Mouse (Mus musculus): ENCODE measurements at regions not wholly inside any gene's neighbourhood (a gene's known extent, or its start where the extent isn't known, plus 50 kb on each side); places are given as distances from the start of the nearest gene placed in this dataset.
A peak's percentile ranks its signal among the peaks of the same experiment; 100 is the strongest.

GRCm38 (mm10) chr13:28811667-28812575 lies 141.6 kb downstream of the Sox4 start:
- WGBS: 26% methylated on average over 12 of the region's 12 CpGs
- Histone ChIP-seq H3K36me3 (ENCODE audit: control insufficient read depth, insufficient read depth, low read length) (no peaks in the 10 kb centered on the region), H3K4me2 (replicated peaks; ENCODE audit: low read depth, low read length) (no peak overlapping the region), H3K9me3 (ENCODE audit: control insufficient read depth, low read length) (no peaks in the 10 kb centered on the region), H3K27me3 (ENCODE audit: control insufficient read depth, insufficient read depth, low read length) (no peaks in the 10 kb centered on the region), H3K4me3 (ENCODE audit: low read length) (no peak overlapping the region), H3K4me1 (ENCODE audit: control insufficient read depth, insufficient read depth, low read length) (peaks cover 18% of the 10 kb centered on the region; the same call in 1 of the 2 replicates), H3K27ac (ENCODE audit: low read depth, low read length) (peak overlapping the region; percentile 31), H3K9ac (ENCODE audit: low read depth, low read length) (no peak overlapping the region)
- no peak for ATAC-seq (ENCODE audit: low FRiP score, low TSS enrichment)

DNA sequence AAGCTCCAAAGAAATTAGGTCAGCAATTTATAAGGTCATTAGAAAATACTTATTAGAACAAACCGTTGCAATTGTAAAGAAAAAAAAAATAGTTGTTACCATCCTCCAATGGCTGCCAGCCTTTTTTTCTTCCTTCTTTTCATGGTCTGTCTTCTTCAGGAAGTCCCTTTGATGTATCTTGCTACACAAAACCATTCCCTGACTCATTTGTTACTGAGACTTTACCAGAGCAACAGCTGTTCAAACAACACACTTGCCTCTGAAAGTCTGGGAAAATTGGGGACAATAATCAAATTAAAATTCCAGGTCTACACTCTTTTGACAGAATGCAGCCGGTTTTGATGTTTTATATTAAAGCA lies 142.5 kb downstream of the Sox4 start:
- Histone ChIP-seq H3K36me3 (ENCODE audit: control insufficient read depth, insufficient read depth, low read length) (no peaks in the 10 kb centered on the region), H3K4me3 (ENCODE audit: low read length) (no peak overlapping the region), H3K4me1 (ENCODE audit: control insufficient read depth, insufficient read depth, low read length) (peaks cover 22% of the 10 kb centered on the region; the same call in 1 of the 2 replicates), H3K27ac (ENCODE audit: low read depth, low read length) (no peak overlapping the region), H3K9ac (ENCODE audit: low read depth, low read length) (no peak overlapping the region), H3K27me3 (ENCODE audit: control insufficient read depth, insufficient read depth, low read length) (no peaks in the 10 kb centered on the region), H3K4me2 (replicated peaks; ENCODE audit: low read depth, low read length) (no peak overlapping the region; the same call in 1 of the 2 replicates), H3K9me3 (ENCODE audit: control insufficient read depth, low read length) (no peaks in the 10 kb centered on the region)
- WGBS: 3% methylated on average over 2 of the region's 2 CpGs
- ATAC-seq (ENCODE audit: low FRiP score, low TSS enrichment): 0 out of 2 replicates have a peak, but pooled peaks have one; percentile 36

DNA sequence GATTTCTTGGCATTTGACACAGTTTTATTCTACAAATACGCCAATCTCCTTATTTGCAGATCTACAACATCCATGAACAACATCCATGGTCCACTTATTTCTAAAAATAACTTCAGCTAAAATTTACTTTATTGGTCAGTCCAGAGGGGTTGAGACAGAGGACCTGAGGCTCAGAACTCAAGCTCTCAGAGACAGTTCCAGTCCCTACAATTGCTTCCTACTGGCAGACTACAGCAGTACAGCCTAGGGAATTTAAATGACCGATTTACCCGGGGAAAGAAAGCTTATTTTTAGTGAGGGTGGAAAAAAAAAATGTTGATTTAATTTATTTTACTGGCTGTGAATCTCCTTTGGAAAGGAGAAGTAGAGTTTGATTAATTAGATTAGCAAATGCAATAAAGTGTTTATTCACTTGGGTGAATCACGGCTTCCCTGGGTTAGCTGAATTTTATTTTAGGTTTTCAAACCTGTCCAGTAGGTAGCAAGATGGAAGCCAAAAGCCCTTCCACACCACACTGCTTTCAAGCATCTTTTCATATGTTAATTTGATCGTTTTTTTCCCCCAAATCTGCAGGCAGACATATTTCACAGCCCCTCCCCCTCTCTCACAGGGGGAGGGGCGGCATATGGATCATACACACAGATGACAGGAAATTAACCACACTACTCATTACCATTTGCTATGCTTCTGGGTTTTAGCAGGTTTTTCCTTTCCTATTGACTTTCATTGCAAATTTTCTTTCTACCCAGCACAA lies 143.0 kb downstream of the Sox4 start:
- H3K27ac ChIP-seq (ENCODE audit: low read depth, low read length): no peak overlapping the region
- H3K9ac ChIP-seq (ENCODE audit: low read depth, low read length): no peak overlapping the region
- WGBS: 40% methylated on average over 6 of the region's 6 CpGs
- no peak for ATAC-seq (ENCODE audit: low FRiP score, low TSS enrichment)
- peak overlapping the region; percentile 2; the same call in 1 of the 2 replicates for H3K4me2 ChIP-seq (replicated peaks; ENCODE audit: low read depth, low read length)
- H3K9me3 ChIP-seq (ENCODE audit: control insufficient read depth, low read length): no peaks in the 10 kb centered on the region
- H3K4me1 ChIP-seq (ENCODE audit: control insufficient read depth, insufficient read depth, low read length): peaks cover 23% of the 10 kb centered on the region; the same call in 1 of the 2 replicates
- H3K27me3 ChIP-seq (ENCODE audit: control insufficient read depth, insufficient read depth, low read length): no peaks in the 10 kb centered on the region
- H3K36me3 ChIP-seq (ENCODE audit: control insufficient read depth, insufficient read depth, low read length): no peaks in the 10 kb centered on the region
- H3K4me3 ChIP-seq (ENCODE audit: low read length): no peak overlapping the region

- Histone ChIP-seq H3K36me3 (ENCODE audit: control insufficient read depth, insufficient read depth, low read length) (no peaks in the 10 kb centered on the region), H3K9ac (ENCODE audit: low read depth, low read length) (no peak overlapping the region), H3K27ac (ENCODE audit: low read depth, low read length) (no peak overlapping the region), H3K4me3 (ENCODE audit: low read length) (no peak overlapping the region), H3K4me1 (ENCODE audit: control insufficient read depth, insufficient read depth, low read length) (peaks cover 20% of the 10 kb centered on the region; the same call in 1 of the 2 replicates), H3K27me3 (ENCODE audit: control insufficient read depth, insufficient read depth, low read length) (no peaks in the 10 kb centered on the region), H3K4me2 (replicated peaks; ENCODE audit: low read depth, low read length) (no peak overlapping the region), H3K9me3 (ENCODE audit: control insufficient read depth, low read length) (no peaks in the 10 kb centered on the region)
- ATAC-seq (ENCODE audit: low FRiP score, low TSS enrichment): no peak
- 86% methylated on average over 4 of the region's 4 CpGs for WGBS
These were observed 148.2 kb downstream of the Sox4 start for GRCm38 (mm10) chr13:28805302-28805701.

GRCm38 (mm10) chr13:28801210-28801954 lies 152.1 kb downstream of the Sox4 start:
- Histone ChIP-seq H3K4me2 (replicated peaks; ENCODE audit: low read depth, low read length) (no peak overlapping the region), H3K4me1 (ENCODE audit: control insufficient read depth, insufficient read depth, low read length) (peaks cover 15% of the 10 kb centered on the region; the same call in 1 of the 2 replicates), H3K9me3 (ENCODE audit: control insufficient read depth, low read length) (no peaks in the 10 kb centered on the region), H3K36me3 (ENCODE audit: control insufficient read depth, insufficient read depth, low read length) (no peaks in the 10 kb centered on the region), H3K27me3 (ENCODE audit: control insufficient read depth, insufficient read depth, low read length) (no peaks in the 10 kb centered on the region), H3K9ac (ENCODE audit: low read depth, low read length) (no peak overlapping the region), H3K27ac (ENCODE audit: low read depth, low read length) (peak overlapping the region; percentile 49; the same call in 1 of the 2 replicates), H3K4me3 (ENCODE audit: low read length) (no peak overlapping the region)
- ATAC-seq (ENCODE audit: low FRiP score, low TSS enrichment): peak; percentile 53
- 50% methylated on average over 8 of the region's 8 CpGs for WGBS

GRCm38 (mm10) chr13:28800676-28801075 lies 152.8 kb downstream of the Sox4 start:
- Histone ChIP-seq H3K36me3 (ENCODE audit: control insufficient read depth, insufficient read depth, low read length) (no peaks in the 10 kb centered on the region), H3K27me3 (ENCODE audit: control insufficient read depth, insufficient read depth, low read length) (no peaks in the 10 kb centered on the region), H3K4me1 (ENCODE audit: control insufficient read depth, insufficient read depth, low read length) (peaks cover 10% of the 10 kb centered on the region; the same call in 1 of the 2 replicates), H3K4me2 (replicated peaks; ENCODE audit: low read depth, low read length) (no peak overlapping the region), H3K4me3 (ENCODE audit: low read length) (no peak overlapping the region), H3K27ac (ENCODE audit: low read depth, low read length) (no peak overlapping the region), H3K9ac (ENCODE audit: low read depth, low read length) (no peak overlapping the region), H3K9me3 (ENCODE audit: control insufficient read depth, low read length) (no peaks in the 10 kb centered on the region)
- ATAC-seq (ENCODE audit: low FRiP score, low TSS enrichment): no peak
- 24% methylated on average over 1 of the region's 1 CpGs for WGBS

DNA sequence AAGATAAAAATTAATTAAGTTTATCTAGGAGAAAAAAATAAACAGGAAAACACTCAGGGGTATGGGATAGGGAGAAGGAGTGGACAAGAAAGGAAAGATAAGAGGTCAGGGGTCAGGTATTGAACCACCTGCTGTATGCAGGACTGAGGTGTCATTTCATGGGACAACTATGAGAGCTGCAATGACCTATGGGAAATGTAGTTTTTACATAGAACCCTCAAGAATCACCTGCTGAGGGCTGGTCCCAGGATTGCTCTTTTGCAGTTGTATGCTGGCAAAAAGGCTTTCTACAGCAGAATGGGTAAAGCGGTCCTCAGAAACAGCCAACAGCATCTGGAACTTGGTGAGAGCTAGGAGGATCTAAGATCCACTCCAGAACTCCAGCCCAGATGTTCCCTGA lies 154.0 kb downstream of the Sox4 start:
- 91% methylated on average over 1 of the region's 1 CpGs for WGBS
- no peak overlapping the region for H3K9ac ChIP-seq (ENCODE audit: low read depth, low read length)
- H3K27ac ChIP-seq (ENCODE audit: low read depth, low read length): no peak overlapping the region
- H3K4me1 ChIP-seq (ENCODE audit: control insufficient read depth, insufficient read depth, low read length): peaks cover 10% of the 10 kb centered on the region; the same call in 1 of the 2 replicates
- H3K9me3 ChIP-seq (ENCODE audit: control insufficient read depth, low read length): no peaks in the 10 kb centered on the region
- H3K4me3 ChIP-seq (ENCODE audit: low read length): no peak overlapping the region
- no peak for ATAC-seq (ENCODE audit: low FRiP score, low TSS enrichment)
- H3K4me2 ChIP-seq (replicated peaks; ENCODE audit: low read depth, low read length): no peak overlapping the region
- H3K27me3 ChIP-seq (ENCODE audit: control insufficient read depth, insufficient read depth, low read length): no peaks in the 10 kb centered on the region
- H3K36me3 ChIP-seq (ENCODE audit: control insufficient read depth, insufficient read depth, low read length): no peaks in the 10 kb centered on the region

DNA sequence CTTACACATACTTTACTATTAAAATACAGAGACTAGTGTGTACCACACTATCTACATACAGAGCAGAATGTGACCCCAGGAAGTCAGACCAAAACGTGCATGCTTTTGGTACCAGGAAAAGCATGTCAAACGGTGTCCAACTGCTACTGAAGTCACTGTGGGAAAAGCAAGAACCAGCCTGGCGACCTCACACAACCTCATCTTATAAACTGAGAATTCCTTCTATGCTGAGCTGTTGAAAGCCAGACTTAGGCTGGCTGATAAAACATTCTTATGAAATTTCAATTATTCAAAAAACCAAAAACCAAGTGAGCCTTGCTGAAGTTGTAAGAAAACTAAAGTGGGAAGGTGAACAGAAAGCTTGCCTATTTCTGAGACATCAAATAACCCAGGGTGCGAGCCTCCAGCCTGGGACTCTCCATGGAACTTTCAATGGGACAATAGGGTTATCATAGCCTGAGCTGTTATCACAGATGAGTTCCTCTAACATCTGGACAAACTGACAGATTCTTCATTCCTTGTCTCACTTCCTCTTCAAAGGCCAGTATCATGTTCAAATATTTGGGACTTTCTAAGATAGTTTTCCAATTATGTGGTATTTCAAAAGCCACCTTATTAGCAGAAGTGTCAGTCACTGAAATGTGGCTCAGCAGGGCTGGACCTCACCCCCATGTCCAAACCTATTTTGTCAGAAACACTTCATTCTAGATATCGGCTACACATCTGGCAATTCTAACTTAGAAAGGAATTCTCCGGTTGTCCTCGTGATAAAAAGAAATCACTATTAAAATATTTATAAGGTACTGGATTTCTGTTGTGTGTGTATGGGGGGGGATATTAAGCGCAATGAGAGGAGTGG lies 155.7 kb downstream of the Sox4 start:
- peaks cover 23% of the 10 kb centered on the region for H3K4me1 ChIP-seq (ENCODE audit: control insufficient read depth, insufficient read depth, low read length)

More for the DNA sequence above, 155.7 kb downstream of the Sox4 start:
- Histone ChIP-seq H3K4me2 (replicated peaks; ENCODE audit: low read depth, low read length) (no peak overlapping the region), H3K27me3 (ENCODE audit: control insufficient read depth, insufficient read depth, low read length) (no peaks in the 10 kb centered on the region), H3K4me3 (ENCODE audit: low read length) (no peak overlapping the region), H3K36me3 (ENCODE audit: control insufficient read depth, insufficient read depth, low read length) (no peaks in the 10 kb centered on the region), H3K9me3 (ENCODE audit: control insufficient read depth, low read length) (no peaks in the 10 kb centered on the region), H3K9ac (ENCODE audit: low read depth, low read length) (no peak overlapping the region), H3K27ac (ENCODE audit: low read depth, low read length) (no peak overlapping the region)
- WGBS: 79% methylated on average over 8 of the region's 8 CpGs
- ATAC-seq (ENCODE audit: low FRiP score, low TSS enrichment): no peak
